Mouse (Mus musculus): ENCODE measurements around the gene Chat.

Gene Chat

DNA sequence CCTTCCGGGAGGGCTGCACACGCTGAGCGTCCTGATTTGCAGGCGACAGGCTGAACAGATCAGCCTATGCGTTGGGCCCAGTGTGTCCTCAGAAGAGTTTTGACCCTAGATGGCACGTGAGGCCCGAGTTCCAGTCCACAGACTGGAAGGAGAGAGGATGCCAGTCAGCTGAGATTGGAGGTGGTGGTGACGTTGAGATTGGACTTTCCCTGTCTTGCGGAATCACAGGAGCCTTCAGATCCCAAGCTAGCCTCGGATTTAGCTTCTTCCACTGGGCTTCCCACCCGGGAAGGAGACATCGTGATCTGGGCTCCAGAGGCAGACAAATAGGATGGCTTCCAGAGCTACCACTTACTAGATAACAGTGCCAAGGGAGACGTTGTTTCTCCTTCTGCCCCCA is at the start of gene Chat:
Gene Chat (minus strand): TSS at position 101 of the 400 bp plus-strand sequence.
- DNase-seq (ENCODE audit: low read depth, low spot score) = no peak

- peak; percentile 90 for DNase-seq (ENCODE audit: low read depth, low spot score)
These were observed 47.7 kb upstream of the Chat start, which contains the start of gene Ercc6 for GRCm38 (mm10) chr14:32513336-32514032. Ercc6 (plus strand) TSS chr14:32513521.

DNA sequence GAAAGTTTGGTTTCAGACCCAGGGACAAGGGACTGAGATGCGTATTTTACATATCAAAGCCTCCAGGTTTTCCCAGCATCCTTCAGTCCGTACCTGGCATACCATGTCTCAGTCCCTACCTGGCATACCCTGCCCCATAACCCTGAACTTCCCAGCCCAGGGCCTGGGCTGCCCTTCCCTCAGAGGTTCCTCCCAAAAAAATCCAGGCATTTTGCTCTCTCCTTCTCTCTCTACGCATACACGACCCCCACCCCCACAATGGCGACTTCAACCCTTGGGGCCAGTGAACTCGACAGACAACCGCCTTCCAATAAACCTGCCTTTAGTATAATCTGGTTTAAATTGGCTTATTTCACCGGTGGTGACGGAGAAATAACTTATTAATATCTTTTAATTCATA is 47.1 kb upstream of the Chat start:
- no peak for DNase-seq (ENCODE audit: low read depth, low spot score)

GRCm38 (mm10) chr14:32509443-32509961 is 43.7 kb upstream of the Chat start:
- DNase-seq (ENCODE audit: low read depth, low spot score) = no peak

DNA sequence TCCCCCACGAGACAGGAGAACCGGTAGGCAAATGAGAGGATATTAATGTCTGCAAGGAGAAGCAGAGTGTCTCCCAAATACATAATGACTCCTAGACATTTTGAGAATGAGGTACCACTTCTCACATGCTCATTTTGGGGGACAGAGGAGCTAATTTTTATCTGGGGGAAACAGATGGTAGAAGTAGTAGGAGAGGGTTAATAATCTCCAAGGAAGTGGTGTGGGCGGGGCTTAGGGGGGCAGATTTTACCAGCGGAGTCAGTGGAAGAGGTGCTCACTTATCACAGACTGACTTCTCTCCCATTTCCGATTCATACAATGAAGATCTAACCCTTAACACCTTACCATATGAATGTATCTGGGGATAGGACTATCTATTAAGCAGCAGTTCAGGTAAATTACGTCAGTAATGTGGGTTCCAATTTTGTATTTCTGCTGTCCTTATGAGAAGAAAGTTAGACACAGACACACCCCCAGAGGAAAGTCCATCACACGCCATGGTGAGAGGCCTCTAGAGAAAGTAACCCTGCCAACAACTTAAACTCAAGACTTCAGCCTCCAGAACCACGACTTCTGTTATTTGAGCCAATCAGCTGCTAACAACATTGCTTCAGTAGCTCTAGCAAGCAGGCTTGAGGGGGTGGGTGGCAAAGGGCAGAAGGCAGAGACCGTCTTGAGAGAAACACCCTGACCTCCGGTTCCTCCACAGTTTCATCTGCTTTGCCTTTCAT is 42.5 kb upstream of the Chat start:
- no peak for DNase-seq (ENCODE audit: low read depth, low spot score)

- no peak for DNase-seq (ENCODE audit: low read depth, low spot score)
These were observed 41.4 kb upstream of the Chat start for GRCm38 (mm10) chr14:32507216-32507615.

GRCm38 (mm10) chr14:32506329-32506728 is 40.5 kb upstream of the Chat start:
- no peak for DNase-seq (ENCODE audit: low read depth, low spot score)

DNA sequence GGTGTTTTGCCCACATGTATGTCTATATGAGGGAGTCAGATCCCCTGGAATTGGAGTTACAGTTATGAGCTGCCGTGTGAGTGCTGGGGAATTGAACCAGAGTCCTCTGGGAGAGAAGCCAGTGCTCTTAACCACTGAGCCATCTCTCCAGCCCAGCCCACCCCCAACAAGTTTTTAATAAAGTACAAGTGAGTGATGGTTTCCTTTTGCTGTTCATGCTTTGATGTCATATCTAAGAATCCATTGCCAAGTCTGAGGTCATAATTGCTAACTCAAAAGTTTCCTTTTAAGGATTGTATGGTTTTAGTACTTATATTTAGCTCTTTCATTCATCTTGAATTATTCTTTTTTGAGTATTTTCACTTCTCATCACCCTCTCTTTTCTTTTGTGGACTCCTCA is 38.1 kb upstream of the Chat start:
- no peak for DNase-seq (ENCODE audit: low read depth, low spot score)

- no peak for DNase-seq (ENCODE audit: low read depth, low spot score)
These were observed 37.2 kb upstream of the Chat start for GRCm38 (mm10) chr14:32502764-32503688.

GRCm38 (mm10) chr14:32501303-32501702 is 35.5 kb upstream of the Chat start:
- no peak for DNase-seq (ENCODE audit: low read depth, low spot score)

DNA sequence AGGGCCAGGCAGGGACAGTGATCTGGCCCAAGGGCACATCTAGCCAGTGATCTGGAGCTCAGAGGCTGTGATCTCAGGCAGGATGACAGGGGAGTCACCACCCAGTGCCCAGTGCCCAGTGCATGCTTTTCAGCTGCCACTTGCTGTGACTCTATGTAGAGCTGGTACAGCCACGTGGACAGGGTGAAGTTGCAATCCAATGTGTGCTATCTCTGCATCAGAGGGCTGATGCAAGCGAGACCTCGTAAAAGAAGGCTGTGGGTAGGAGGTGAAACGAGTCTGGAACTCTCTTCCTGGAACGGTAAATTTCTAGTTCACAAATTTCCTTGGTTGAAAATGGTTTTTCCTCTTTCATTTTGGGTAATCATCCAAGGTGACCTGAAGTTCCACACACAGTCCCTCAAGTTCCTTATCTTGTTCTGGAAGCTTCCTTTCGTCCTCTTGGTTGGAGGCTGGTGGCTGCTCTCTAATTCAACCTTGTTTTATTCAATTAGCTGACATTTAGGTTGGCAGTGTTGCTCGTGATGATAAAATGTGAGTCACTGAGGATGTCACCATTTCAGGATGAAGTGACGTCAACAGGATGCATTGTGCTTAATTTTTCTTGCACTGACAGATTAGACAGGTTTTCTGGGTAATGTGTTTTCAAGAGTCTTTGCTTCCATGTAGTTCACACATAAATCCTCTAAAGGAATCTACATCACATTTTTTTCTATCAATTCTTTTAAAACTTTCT is 30.5 kb upstream of the Chat start:
- DNase-seq (ENCODE audit: low read depth, low spot score) = no peak

GRCm38 (mm10) chr14:32492521-32492920 is 26.7 kb upstream of the Chat start:
- no peak for DNase-seq (ENCODE audit: low read depth, low spot score)

GRCm38 (mm10) chr14:32482061-32482460 is 16.3 kb upstream of the Chat start:
- peak; percentile 13 for DNase-seq (ENCODE audit: low read depth, low spot score)

GRCm38 (mm10) chr14:32477581-32477980 is 11.8 kb upstream of the Chat start:
- no peak for DNase-seq (ENCODE audit: low read depth, low spot score)

- no peak for DNase-seq (ENCODE audit: low read depth, low spot score)
These were observed 10.8 kb upstream of the Chat start for GRCm38 (mm10) chr14:32476559-32476958.

DNA sequence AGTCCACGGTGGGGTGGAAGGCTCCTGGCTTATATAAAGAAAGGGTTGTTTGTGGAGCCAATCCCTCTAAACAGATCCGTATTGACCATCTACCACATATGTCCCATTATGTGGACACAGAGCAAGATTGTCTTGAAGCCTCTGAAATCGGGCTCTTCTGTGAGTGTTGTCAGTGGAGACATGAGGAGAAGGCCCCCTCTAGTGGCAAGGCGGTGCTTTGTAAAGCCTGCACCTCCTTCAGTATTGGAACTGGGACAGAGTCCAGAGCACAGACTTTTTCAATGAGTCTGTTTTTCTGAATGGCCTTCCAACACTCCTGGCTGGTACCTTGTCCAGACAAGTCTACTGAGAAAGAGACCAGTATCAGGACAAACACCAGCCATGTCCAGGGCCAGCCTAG is 7.2 kb upstream of the Chat start:
- DNase-seq (ENCODE audit: low read depth, low spot score) = peak; percentile 22

DNA sequence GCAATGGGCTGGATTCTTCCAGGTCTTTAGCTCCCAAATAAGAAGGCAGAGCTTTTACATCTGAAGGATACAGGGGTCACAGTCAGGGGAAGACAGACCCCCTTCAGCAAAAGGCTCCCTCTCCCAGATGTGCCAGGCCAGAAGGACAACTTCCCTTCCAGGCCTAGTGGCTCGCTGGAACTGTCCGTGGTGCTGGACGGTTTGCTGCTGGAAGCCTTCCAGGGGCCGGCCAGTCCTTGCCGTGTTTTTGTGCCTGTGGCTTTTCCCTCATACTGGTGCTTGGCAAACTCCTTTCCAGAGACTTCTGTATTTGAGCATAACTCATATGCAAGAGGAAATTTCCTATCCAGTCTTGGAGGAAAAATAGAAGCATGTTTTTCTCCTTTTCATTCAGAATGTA is 1.8 kb upstream of the Chat start:
- no peak for DNase-seq (ENCODE audit: low read depth, low spot score)

DNA sequence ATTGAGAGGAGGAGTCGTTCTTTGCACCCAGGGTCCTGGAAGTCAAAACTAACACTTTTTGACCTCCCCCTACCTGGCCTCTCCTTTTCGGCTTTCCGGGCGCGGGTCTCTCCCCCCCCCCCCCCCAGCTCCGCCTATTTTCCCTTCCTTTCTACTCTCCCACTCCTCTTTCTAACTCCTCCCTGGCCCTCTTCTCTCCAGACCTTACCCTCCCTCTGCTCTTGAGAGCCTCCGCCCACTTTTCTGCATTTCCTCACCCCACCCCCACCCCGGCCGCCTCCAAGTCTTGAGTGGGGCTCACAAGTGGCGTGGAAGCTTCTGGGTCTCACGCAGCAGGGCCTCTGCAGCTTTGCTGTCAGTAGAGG is 301 bp downstream of the Chat start:
- no peak for DNase-seq (ENCODE audit: low read depth, low spot score)

- DNase-seq (ENCODE audit: low read depth, low spot score) = no peak
These were observed 936 bp downstream of the Chat start, which contains the start of gene Slc18a3 for GRCm38 (mm10) chr14:32464601-32465505. Slc18a3 (minus strand) TSS chr14:32464850.

Measured in retina, adult 2 months (tissue).